Mouse (Mus musculus) stomach, embryonic 14.5 days (tissue): ENCODE data around the gene Acyp1. TPM values are rescaled to one million over a fixed set of nuclear protein-coding genes. Genes with fewer than 3 reads are reported as not detected.

ENCODE experiments used
- ATAC-seq: fragments of 200-750 bp; cut with Nextera tagmentation; 2 replicates; pipeline ENCODE4 v1.8.0; 2017; ENCODE audit warnings: low read depth, moderate TSS enrichment; ENCODE audit not compliant: insufficient number of reproducible peaks, insufficient read depth, low FRiP score
- H3K27ac ChIP-seq: fragments of 300-500 bp; sonication (generic); 2 replicates; pipeline ENCODE4 v1.5.1; 2014; ENCODE audit warnings: mild to moderate bottlenecking, low read length, moderate library complexity, mixed read lengths
- H3K27me3 ChIP-seq: fragments of 300-500 bp; sonication (generic); 2 replicates; pipeline ENCODE4 v1.6.1; 2014; ENCODE audit warnings: low read length, control low read depth, mixed read lengths; ENCODE audit not compliant: control insufficient read depth, insufficient read depth
- H3K36me3 ChIP-seq: fragments of 300-500 bp; sonication (generic); 2 replicates; pipeline ENCODE4 v1.6.1; 2014; ENCODE audit warnings: mild to moderate bottlenecking, control low read depth, low read length, moderate library complexity, mixed read lengths; ENCODE audit not compliant: control insufficient read depth, insufficient read depth
- H3K4me1 ChIP-seq: fragments of 300-500 bp; sonication (generic); 2 replicates; pipeline ENCODE4 v1.6.1; 2014; ENCODE audit warnings: low read length, control low read depth, mixed read lengths; ENCODE audit not compliant: control insufficient read depth, insufficient read depth
- H3K4me2 ChIP-seq: fragments of 300-500 bp; sonication (generic); replicated peaks from 2 replicates; pipeline ENCODE4 v1.6.1; 2014; ENCODE audit warnings: low read depth, low read length, control low read depth
- H3K4me3 ChIP-seq: fragments of 300-500 bp; sonication (generic); 2 replicates; pipeline ENCODE4 v1.5.1; 2014; ENCODE audit warnings: low read depth, low read length, control low read depth
- H3K9ac ChIP-seq: fragments of 300-500 bp; sonication (generic); replicated peaks from 2 replicates; pipeline ENCODE4 v1.6.1; 2014; ENCODE audit warnings: low read depth, mild to moderate bottlenecking, control low read depth, low read length, moderate library complexity, mixed read lengths
- H3K9me3 ChIP-seq: fragments of 300-500 bp; sonication (generic); 2 replicates; pipeline ENCODE4 v1.6.1; 2016; ENCODE audit warnings: low read depth, low read length, control low read depth; ENCODE audit not compliant: control insufficient read depth
- WGBS: fragments of 180-500 bp; shearing (Covaris S2); extraction: QIAGEN DNeasy Blood & Tissue Kit; methylation state at CpG from one replicate; pipeline ENCODE4 v1.1.7; 2014; 5-methylcytosine and 5-hydroxymethylcytosine counted together
- microRNA-seq: library from miRNA; unstranded; fragments of <30 nt; microRNA quantifications from one replicate; pipeline ENCODE4, GENCODE M21; 2016
- polyA plus RNA-seq: library from polyadenylated mRNA; unstranded; fragments of >200 nt; fragmentation: Nextera tagmentation; extraction: Ambion mirVana; gene quantifications from 2 replicates; pipeline ENCODE4 v1.2.1, GENCODE M21; 2014

The Acyp1 gene
- polyA plus RNA-seq, 1 experiment from 2014 or later, result 56.8 TPM

- H3K4me2 ChIP-seq, result no peak overlapping the region
- no peak for ATAC-seq
- H3K36me3 ChIP-seq, result 0 out of 2 replicates have a peak, but pooled peaks cover 2% of the 10 kb centered on the region
- H3K27ac ChIP-seq, result no peak overlapping the region
- H3K27me3 ChIP-seq, result no peaks in the 10 kb centered on the region
- no peak overlapping the region for H3K4me3 ChIP-seq
- 81% methylated on average over 3 of the region's 3 CpGs for WGBS
- H3K4me1 ChIP-seq, result no peaks in the 10 kb centered on the region; the same call in 1 of the 2 replicates
- H3K9me3 ChIP-seq, result no peaks in the 10 kb centered on the region; the same call in 1 of the 2 replicates
- no peak overlapping the region for H3K9ac ChIP-seq
Measured at GRCm38 (mm10) chr12:85252083-85252482, 36.2 kb downstream of the Acyp1 start.

- no peak for ATAC-seq
- no peaks in the 10 kb centered on the region for H3K9me3 ChIP-seq
- WGBS, result 90% methylated on average over 5 of the region's 5 CpGs
- H3K27me3 ChIP-seq, result no peaks in the 10 kb centered on the region
- no peak overlapping the region for H3K4me3 ChIP-seq
- no peaks in the 10 kb centered on the region for H3K4me1 ChIP-seq
- no peak overlapping the region for H3K4me2 ChIP-seq
- no peak overlapping the region for H3K9ac ChIP-seq
- no peak overlapping the region for H3K27ac ChIP-seq
- no peaks in the 10 kb centered on the region; the same call in 1 of the 2 replicates for H3K36me3 ChIP-seq
Measured at GRCm38 (mm10) chr12:85237553-85237952, 50.7 kb downstream of the Acyp1 start.

GRCm38 (mm10) chr12:85233376-85234358 is 54.6 kb downstream of the Acyp1 start:
- Histone ChIP-seq H3K36me3 (no peaks in the 10 kb centered on the region), H3K9me3 (no peaks in the 10 kb centered on the region), H3K4me2 (no peak overlapping the region), H3K27ac (no peak overlapping the region), H3K9ac (no peak overlapping the region), H3K4me1 (no peaks in the 10 kb centered on the region), H3K27me3 (no peaks in the 10 kb centered on the region), H3K4me3 (no peak overlapping the region)
- WGBS, result 83% methylated on average over 21 of the region's 21 CpGs
- no peak for ATAC-seq

- Histone ChIP-seq H3K27ac (no peak overlapping the region), H3K4me2 (no peak overlapping the region), H3K36me3 (peaks cover 28% of the 10 kb centered on the region), H3K27me3 (no peaks in the 10 kb centered on the region), H3K9me3 (no peaks in the 10 kb centered on the region), H3K9ac (no peak overlapping the region), H3K4me1 (peaks cover 4% of the 10 kb centered on the region; the same call in 1 of the 2 replicates), H3K4me3 (no peak overlapping the region)
- WGBS, result 66% methylated on average over 15 of the region's 15 CpGs
- ATAC-seq, result no peak
Measured at GRCm38 (mm10) chr12:85227876-85228599, 60.2 kb downstream of the Acyp1 start.

DNA sequence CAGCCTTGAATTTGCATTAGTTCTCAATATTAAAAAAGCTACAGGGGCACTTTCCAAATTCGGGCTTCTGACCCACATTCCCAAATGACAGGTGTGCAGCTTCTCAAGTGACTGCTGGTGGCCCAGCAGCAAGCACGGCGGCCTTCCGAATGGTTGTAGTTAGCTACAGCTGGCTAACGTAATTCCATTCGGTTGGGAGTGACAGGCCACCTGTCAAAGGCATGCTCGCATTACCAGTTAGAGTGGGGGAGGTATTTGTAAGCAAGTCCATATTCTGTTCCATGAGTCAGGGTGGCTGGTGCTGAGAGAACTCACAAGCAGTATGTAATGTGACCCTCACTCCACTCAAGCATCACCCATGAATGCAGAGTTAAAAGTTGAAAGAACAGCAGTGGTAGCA is 61.0 kb downstream of the Acyp1 start:
- WGBS, result 37% methylated on average over 7 of the region's 7 CpGs
- Histone ChIP-seq H3K27ac (no peak overlapping the region), H3K9me3 (no peaks in the 10 kb centered on the region), H3K36me3 (peaks cover 34% of the 10 kb centered on the region), H3K4me3 (no peak overlapping the region), H3K4me2 (no peak overlapping the region), H3K9ac (no peak overlapping the region), H3K27me3 (no peaks in the 10 kb centered on the region), H3K4me1 (peaks cover 4% of the 10 kb centered on the region; the same call in 1 of the 2 replicates)
- ATAC-seq, result no peak

Small RNA genes within 50 kb of the gene (microRNA-seq; reads per million reads assigned to microRNA genes)
- gene Mir6938, result not detected

Other genes with a start within 250 kb of the Acyp1 start
- gene Prox2, start 177.7 kb downstream of the Acyp1 start, polyA plus RNA-seq, result 4.4 and 5.3 TPM in 2 replicates
- gene Dlst, start 177.6 kb downstream of the Acyp1 start, polyA plus RNA-seq, result 99.1 and 102 TPM in 2 replicates
- 1.5 and 1.8 TPM in 2 replicates for gene Rps6kl1, start 137.2 kb downstream of the Acyp1 start, polyA plus RNA-seq
- 18.2 and 21.8 TPM in 2 replicates for gene Pgf, start 110.6 kb downstream of the Acyp1 start, polyA plus RNA-seq
- 81.1 and 82.5 TPM in 2 replicates for gene Eif2b2, start 69.0 kb downstream of the Acyp1 start, polyA plus RNA-seq
- gene Mlh3, start 17.8 kb downstream of the Acyp1 start, polyA plus RNA-seq, result 9.0 and 9.8 TPM in 2 replicates
- gene Zc2hc1c, start 153 bp upstream of the Acyp1 start, polyA plus RNA-seq, result 2.0 and 2.8 TPM in 2 replicates
- 20.3 and 20.4 TPM in 2 replicates for gene Nek9, start 50.9 kb upstream of the Acyp1 start, polyA plus RNA-seq
- gene Tmed10, start 86.4 kb upstream of the Acyp1 start, polyA plus RNA-seq, result 386 and 405 TPM in 2 replicates
- 8.6 and 9.1 TPM in 2 replicates for gene Fos, start 185.5 kb upstream of the Acyp1 start, polyA plus RNA-seq